9 mouse cellular contexts compared by ENCODE assay signal in the genomic region with DNA sequence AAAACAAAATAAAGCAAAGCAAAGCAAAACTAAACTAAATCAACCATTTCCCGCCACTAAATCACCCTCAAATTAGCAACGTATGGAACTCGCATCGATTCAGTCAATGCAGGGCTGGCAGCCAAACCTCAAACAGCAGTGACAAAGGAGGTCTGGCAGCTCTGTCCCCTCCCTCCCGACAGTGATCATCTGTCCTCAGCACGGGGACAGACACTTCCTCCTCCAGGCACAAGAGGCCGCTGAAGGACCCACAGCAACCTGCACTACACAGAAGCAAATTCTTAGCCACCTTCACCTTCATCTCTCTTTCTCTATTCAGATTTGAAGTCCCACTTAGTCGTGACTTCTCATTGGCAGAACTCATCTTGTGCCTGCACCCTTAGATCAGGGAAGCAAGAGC. TPM values are rescaled to one million over a fixed set of nuclear protein-coding genes. Genes with fewer than 3 reads are reported as not detected.
DNase-seq lines count a peak whose midpoint lies in the region; ATAC-seq lines count a peak whose summit lies in the region.
"Had no signal": no experiment of that assay in that cellular context is flagged by ENCODE, and none has a peak within 500 bp of the region (broad histone marks: within the 10 kb centered on the region; RNA-seq: fewer than 3 reads in every experiment).

No protein-coding gene starts in this region.

- ATAC-seq in heart, embryonic 14.5 days (ENCODE audit: insufficient number of reproducible peaks, insufficient read depth, low FRiP score, low read depth) = no peak

- H3K9me3 ChIP-seq in heart, embryonic 14.5 days (ENCODE audit: control insufficient read depth, low read length) = no peaks in the 10 kb centered on the region

- peak overlapping the region; percentile 36; the same call in 1 of the 2 replicates for H3K9ac ChIP-seq in heart, embryonic 14.5 days (ENCODE audit: low read length)

- peak overlapping the region; percentile 9; the same call in 1 of the 2 replicates for H3K4me2 ChIP-seq in heart, embryonic 14.5 days (ENCODE audit: low read length)

- WGBS in heart, embryonic 14.5 days = 0% methylated on average over 8 of the region's 8 CpGs

- peak; percentile 81 to 88 for DNase-seq in adrenal gland, adult (ENCODE audit: inconsistent age in 2 of 2, low spot score in 1 of 2)
- no peak for DNase-seq in adrenal gland, adult 8-10 months
- peak; percentile 79 for DNase-seq in ZHBTc4 (ENCODE audit: low read depth, low spot score)
- peak; percentile 22 for DNase-seq in embryo, embryonic 11.5 days (ENCODE audit: low read depth, low spot score)
- DNase-seq in layer of hippocampus, adult 9-11 months = peak; percentile 85
- DNase-seq in lung, postnatal 4 days = peak; percentile 72 to 76
- peak; percentile 72 for DNase-seq in right cerebral cortex, postnatal 25 days

- H3K27ac ChIP-seq in heart, embryonic 14.5 days (replicated peaks in 1 of 2; ENCODE audit: control insufficient read depth in 1 of 2, insufficient read depth in 1 of 2, low read depth in 2 of 2, low read length in 2 of 2) = peak overlapping the region in 1 of 2 experiments; percentile 31; a peak in 1 of 4 replicates

- peaks cover 13 to 27% of the 10 kb centered on the region in 2 experiments for H3K4me1 ChIP-seq in heart, embryonic 14.5 days (ENCODE audit: control insufficient read depth in 2 of 2, insufficient read depth in 2 of 2, low read length in 2 of 2)

- H3K4me3 ChIP-seq in heart, embryonic 14.5 days (ENCODE audit: control insufficient read depth in 1 of 2, insufficient read depth in 1 of 2, low read depth in 1 of 2, low read length in 2 of 2) = no peak overlapping the region

- H3K36me3 ChIP-seq in heart, embryonic 14.5 days (ENCODE audit: control insufficient read depth, insufficient read depth, low read length) = peaks cover 16% of the 10 kb centered on the region

- no peaks in the 10 kb centered on the region for H3K27me3 ChIP-seq in heart, embryonic 14.5 days (ENCODE audit: control insufficient read depth, insufficient read depth, low read length)

RNA-seq across cellular contexts. Expression of a gene that starts 1.6 kb away (rescaled TPM):
- 100 to 1,000 TPM in 3 of 4 experiments, 10 to 100 TPM in 1; 85.7 to 111 (median 108) TPM for total RNA-seq in adrenal gland, adult 8-10 months (2022)
- 16.9 and 17.8 TPM in 2 replicates for polyA plus RNA-seq in heart, embryonic 14.5 days (2014; fragmentation: Nextera tagmentation; extraction: Ambion mirVana)

RNA-seq across cellular contexts. Expression of a gene that starts 2.7 kb away (rescaled TPM):
- total RNA-seq in adrenal gland, adult 8-10 months (2022) = not detected
- polyA plus RNA-seq in heart, embryonic 14.5 days (2014; fragmentation: Nextera tagmentation; extraction: Ambion mirVana) = not detected in 2 replicates
- polyA plus RNA-seq: C2C12 had no signal

RNA-seq across cellular contexts. Expression of a gene that starts 14.9 kb away (rescaled TPM):
- total RNA-seq in adrenal gland, adult 8-10 months (2022) = 10 to 100 TPM; 43.5 to 54.4 (median 49.1) TPM
- 24.6 and 34.3 TPM in 2 replicates for polyA plus RNA-seq in heart, embryonic 14.5 days (2014; fragmentation: Nextera tagmentation; extraction: Ambion mirVana)

RNA-seq across cellular contexts. Expression of a gene that starts 24.0 kb away (rescaled TPM):
- 100 to 1,000 TPM; 102 to 131 (median 120) TPM for total RNA-seq in adrenal gland, adult 8-10 months (2022)
- polyA plus RNA-seq in heart, embryonic 14.5 days (2014; fragmentation: Nextera tagmentation; extraction: Ambion mirVana) = 81.9 and 86.2 TPM in 2 replicates

RNA-seq across cellular contexts. Expression of a gene that starts 24.0 kb away (rescaled TPM):
- total RNA-seq in adrenal gland, adult 8-10 months (2022) = 10 to 100 TPM; 19.4 to 49.8 (median 33.2) TPM
- 7.2 and 8.4 TPM in 2 replicates for polyA plus RNA-seq in heart, embryonic 14.5 days (2014; fragmentation: Nextera tagmentation; extraction: Ambion mirVana)
